Mouse (Mus musculus) NIH3T3 (cell line): ENCODE data around the gene Zfp819.
"Not testable (repeated sequence)": the region's sequence is repeated elsewhere in the genome, so short reads cannot be mapped to it uniquely, and the experiment has no call there.

ENCODE experiments used
- DNase-seq: peaks from one replicate; pipeline ENCODE4 v3.0.0-alpha.2; 2012; ENCODE audit warnings: low read depth

Gene Zfp819

DNA sequence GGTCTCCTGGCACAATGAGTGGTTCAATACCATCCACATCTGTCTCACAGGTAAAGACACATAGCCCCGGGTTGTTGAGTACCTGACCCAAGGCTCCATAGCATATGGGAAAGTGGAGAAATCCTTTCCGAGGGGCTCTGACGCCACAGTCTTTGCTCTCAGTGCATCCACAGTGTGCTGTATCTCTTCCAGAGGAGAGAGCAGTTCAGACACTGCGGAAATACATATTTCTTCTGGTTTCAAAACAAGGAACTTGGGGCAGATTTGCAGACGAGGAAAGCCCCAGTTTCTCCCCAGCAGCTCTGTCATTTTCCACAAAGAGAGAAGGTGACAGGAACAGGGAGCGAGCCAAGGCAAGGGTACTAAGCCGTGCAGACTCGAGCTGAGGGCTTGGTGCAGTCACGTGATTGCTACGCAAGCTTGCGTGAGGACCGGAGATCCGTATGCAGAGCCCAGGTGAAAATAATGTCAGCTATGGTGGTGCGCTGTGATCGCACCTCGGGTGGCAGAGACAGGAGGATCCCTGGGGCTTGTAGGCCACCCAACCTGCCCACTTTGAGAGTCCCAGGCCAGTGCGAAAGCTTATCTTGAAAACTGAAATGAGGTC, 36.2 kb downstream of the Zfp819 start:
- DNase-seq, result no peak

DNA sequence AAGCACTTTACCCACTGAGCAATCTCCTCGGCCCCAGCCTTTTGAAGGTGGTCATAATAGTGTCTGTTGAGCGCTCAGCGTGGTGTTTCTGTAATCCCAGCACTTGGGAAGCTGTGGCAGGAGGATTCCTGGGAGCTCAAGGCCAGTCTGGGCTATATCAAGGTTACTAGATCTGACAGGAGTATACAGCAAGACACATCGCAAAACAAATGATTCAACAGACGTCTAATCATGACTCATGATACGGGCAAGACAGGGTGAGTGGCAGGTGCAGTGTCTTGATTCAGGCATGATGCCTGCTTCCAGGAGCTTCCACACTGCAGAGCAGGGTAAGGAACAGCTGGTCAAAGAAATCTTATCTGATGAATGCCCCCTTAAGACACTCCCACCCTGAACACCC, 45.7 kb downstream of the Zfp819 start:
- no peak for DNase-seq

DNA sequence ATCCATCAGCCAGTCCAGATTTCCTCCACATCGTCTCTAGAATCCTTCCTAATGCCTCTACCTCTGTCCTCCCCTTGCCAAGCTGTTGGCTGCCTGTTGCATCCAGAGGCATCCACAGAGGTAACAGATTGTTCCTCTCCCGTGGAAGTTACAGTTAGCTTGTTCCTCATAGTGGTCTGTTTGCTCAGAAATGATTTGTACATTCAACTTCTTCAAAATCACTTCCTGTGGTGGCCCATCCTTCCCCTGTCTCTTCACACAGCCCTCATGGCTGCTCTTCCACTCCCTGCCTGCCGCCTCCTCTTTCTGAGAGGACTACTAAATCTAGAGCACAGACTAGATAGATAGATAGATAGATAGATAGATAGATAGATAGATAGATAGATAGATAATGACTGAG, 47.5 kb downstream of the Zfp819 start:
- no peak for DNase-seq

DNA sequence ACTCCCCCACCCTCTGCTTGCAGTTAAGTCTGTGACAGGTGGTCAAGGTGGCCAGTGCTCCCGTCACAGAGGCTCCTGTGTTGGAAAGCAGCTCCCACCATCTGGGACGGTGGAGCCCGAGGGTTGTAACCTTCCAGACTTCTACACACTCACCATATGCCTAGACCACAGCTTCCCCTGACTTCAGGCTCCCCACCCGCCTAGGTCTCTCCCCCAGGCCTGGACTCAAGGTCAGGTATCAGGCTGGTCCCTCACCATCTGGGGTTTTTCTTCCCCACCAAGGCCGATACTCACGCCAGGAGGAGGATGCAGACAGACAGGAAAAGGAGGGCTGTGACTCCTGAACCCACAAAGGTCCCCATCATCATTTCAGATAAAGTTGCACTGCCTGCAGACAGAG, 49.3 kb downstream of the Zfp819 start:
- no peak for DNase-seq

DNA sequence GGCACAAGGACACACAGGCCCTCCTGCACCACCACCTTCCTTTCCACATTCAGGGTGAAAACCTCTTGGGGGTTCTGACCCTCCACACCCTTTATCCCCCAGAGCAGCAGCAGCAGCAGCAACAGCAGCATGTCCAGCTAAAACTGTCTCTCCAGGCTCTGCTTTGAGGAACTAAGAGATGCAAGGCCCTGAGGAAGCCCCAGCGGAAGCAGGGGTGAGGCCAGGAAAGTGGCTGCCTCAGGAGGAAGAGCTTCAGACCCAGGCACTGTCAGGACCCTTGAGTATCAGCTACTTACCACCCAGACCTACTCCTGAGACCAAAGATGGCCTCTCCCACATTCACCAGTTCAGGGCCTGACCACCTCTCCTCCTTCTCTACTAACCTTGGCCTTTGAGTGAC, 53.0 kb downstream of the Zfp819 start, which contains the start of gene Siglece:
Siglece (minus strand) TSS at position 160 of the 400 bp plus-strand sequence.
- DNase-seq, result no peak

DNA sequence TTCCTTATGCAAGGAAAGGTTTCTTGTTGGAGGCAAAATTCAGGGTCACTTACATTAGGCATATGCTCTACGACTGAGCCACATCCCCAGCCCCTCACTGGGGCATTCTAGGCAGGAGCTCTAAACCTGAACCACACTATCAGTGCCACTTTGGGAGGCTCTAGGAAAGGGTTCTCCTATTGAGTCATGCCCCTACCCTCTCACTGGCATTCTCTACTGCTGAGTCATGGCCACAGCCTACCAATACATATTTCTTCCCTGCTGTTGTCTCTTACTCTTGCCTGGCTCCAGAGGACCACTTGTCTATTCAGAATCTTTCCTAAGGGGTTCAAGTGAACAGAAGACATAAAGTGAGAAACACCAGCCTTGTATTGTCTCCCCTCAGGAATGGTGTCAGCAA, 55.8 kb downstream of the Zfp819 start:
- peak; percentile 81 for DNase-seq

DNA sequence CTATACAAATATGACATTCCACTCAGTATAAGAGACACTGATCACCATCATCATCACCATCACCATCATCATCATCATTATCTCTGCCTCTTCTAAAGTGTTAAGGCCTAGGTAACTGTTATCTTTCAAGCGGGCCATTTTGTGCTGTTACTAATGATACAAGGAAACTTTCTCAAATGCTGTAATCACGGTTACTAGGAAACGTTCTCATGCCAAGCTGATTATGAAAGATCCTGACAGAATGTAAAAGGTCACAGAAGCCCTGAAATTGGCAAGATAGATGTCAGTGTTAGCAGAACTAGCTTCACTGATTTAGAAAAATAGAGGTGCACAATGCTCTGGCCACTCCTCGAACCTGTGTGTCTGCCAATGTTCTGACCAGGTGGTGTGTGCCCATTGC, 60.3 kb downstream of the Zfp819 start:
- not testable (repeated sequence) for DNase-seq
